Mouse (Mus musculus): Measurements from ENCODE around the gene Dhx34. TPM values are rescaled to one million over a fixed set of nuclear protein-coding genes. Genes with fewer than 3 reads are reported as not detected.

Dhx34 gene
- total RNA-seq, 2 experiments from 2014 or later, result 11.8 to 14.2 TPM

- no peak for DNase-seq
Observed at GRCm38 (mm10) chr7:16210862-16211365, 10.9 kb downstream of the Dhx34 start.

DNA sequence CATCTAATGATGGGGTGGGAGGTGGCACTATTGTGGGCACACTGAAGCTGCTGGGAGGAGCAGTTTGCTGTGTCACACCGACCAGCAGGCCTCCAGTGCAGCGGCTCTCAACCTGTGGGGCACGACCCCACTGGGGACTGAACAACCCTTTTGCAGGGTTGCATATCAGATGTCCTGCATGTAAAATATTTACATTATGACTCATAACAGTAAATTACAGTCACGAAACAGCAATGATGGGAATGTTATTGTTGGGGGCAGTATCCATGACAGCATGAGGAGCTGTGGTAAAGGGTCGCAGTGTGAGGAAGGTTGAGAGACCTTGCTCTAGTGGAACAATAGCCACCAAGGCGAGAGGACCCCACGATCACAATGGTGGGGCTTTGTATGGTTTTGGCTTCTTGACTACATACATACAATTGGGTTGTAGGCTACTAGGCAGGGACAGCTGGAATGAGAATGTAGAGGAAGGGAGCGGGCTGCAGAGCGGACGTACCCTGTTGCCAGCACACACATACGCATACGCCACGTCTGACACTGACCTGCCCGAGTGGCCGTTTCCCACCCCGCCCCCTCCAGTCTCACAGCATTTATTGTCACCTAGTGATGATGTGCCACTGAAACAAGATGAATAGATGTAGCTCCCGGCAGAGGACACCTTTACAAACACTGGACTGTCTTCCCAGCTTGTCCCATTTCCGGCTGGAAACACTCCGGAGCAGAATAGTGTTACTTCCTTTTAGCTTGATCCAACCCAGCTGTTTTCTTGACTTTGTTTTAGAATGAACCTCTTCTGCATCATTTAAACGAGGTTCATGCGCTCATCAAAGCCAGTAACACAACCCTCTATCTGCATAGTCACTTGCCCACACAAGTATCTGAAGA, 12.8 kb downstream of the Dhx34 start:
- no peak for DNase-seq

DNA sequence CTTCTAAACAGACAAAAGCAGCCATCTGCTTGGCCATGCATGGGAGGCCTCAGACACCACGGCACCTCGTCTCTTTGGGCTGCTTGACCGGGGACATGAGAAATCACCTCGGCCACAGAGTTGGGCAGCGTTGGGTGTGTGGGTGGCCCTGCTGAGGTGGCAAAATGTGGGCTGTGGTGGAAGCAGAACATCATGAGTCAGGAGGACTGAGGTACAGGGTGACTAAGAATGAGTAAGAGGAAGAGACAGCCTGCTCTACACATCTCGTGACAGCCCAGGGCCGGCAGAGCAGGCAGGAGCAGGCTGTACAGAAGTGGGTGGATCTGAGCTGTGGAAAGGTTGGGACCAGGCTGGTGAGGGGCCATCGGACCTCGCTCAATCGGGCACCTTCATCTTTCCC, 14.3 kb downstream of the Dhx34 start:
- DNase-seq, result peak; percentile 63 to 67

GRCm38 (mm10) chr7:16207076-16207475, 14.8 kb downstream of the Dhx34 start:
- DNase-seq, result peak in 1 of 2 experiments; percentile 17

DNA sequence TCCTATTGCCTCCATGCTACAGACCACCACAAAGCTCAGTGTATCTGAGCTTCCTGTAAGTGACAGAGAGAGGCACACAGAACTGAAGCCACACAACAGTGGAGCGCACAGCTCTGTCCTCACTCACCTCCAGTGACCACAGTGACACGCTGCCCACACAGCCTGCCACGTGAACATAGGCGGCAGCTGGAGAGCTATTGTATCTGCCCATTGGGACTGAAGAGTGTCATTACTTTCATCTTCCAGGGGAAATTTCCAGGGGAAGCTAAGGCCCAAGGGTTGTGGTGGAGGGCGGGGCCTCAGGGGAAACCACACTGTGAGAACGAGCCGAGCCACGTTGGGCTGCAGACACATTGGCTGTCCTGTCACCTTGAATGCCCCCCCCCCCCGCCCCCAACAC, 17.0 kb downstream of the Dhx34 start:
- DNase-seq, result no peak

DNA sequence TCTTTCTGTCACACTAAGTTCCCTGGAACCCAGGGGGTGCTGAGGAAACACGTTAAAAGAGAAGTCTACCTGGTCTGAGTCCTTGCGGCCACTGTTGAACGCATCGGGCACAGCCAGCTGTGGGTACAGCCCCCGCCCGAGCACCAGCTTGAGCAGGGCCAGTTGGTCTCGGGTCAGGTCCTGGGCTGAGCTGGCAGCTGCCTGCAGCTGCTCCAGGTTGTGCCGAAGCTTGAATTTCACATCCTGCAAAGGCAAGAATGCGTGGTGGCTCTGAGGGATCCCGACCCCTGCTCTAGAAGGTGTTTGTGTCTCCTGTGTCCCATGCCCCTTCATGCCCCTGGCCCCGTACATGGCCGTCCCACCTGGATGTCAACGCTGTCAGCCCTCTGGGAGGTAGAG, 18.3 kb downstream of the Dhx34 start:
- no peak for DNase-seq

GRCm38 (mm10) chr7:16202756-16203504, 18.9 kb downstream of the Dhx34 start:
- peak in 1 of 2 experiments; percentile 18 for DNase-seq

GRCm38 (mm10) chr7:16201136-16201535, 20.7 kb downstream of the Dhx34 start:
- DNase-seq, result no peak

GRCm38 (mm10) chr7:16198540-16198939, 23.3 kb downstream of the Dhx34 start:
- DNase-seq, result no peak

- DNase-seq, result no peak
Observed at GRCm38 (mm10) chr7:16197166-16197565, 24.7 kb downstream of the Dhx34 start.

DNA sequence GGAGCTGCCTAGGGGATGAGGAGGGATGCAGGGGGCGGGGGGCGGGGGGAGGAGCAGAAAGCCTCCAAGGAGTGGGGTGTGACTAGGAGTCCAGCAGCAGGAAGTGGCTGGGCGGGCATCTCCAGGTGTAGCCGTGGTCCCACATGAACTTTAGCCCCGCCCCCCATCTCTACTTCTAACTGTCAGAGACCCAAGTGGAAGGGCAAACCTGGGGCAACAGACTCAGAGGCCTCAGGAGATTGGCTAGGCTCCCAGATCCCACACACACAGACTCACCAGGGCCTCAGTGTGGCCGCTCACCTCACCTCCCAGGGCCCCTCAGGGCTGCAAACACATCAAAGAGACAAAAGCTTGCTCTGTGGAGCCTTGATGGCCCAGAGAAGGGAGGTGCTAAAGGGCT, 25.2 kb downstream of the Dhx34 start:
- no peak for DNase-seq

- no peak for DNase-seq
Observed at GRCm38 (mm10) chr7:16193702-16194101, 28.1 kb downstream of the Dhx34 start.

DNA sequence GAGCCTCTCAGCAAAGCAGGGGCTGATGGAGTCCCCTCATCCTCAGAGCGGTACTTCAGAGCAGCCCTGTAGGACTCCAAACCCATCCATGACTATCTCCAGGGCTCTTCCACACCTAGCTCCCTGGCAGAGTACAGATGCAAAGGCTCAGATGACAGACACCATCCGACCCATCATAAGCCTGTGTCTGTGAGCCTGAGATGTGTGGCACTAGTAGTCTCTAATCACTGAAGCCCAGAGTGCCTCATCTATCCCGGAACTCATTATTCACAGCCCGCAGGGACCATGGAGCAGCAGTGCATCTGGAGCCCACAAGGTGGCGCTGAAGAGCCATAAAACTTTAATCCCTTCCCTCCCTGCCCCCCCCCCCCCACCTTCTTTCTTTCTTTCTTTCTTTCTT, 29.5 kb downstream of the Dhx34 start:
- peak; percentile 70 to 84 for DNase-seq

DNA sequence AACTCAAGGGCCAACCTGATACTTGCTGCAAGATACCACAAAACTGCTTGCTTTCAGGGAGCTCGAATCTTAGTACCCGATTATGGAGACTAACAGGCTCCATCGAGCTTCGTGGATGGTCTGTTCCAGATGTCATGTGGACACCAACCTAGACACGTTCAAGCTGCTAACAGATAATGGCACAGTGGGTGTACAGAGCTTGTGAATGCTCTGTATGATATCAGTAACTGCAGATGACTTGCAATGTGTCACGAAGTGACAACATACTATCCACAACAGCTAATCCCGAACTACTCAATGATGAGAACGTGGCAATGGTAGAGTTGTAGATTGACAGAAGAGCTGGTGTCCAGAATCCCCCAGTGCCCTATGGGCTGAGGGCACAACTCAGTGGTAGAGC, 34.3 kb downstream of the Dhx34 start:
- no peak for DNase-seq

DNA sequence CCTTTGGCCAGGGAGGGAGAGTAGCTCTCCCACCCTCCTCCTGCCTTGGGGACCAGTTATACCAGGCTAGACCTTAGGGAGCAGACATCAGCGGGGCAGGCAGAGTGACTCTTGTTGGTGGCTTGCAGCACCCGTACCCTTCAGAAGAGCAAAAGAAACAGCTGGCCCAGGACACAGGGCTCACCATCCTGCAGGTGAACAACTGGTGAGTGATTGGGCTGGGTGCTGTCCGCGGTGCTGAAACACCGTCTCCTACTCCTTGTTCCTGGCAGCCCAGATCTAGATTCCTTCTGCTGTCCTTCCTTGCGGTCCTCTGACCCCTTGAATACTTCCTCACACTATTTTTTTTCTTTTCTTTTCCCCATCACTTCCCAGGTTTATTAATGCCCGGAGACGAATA, 38.2 kb downstream of the Dhx34 start:
- peak; percentile 63 to 76 for DNase-seq

DNA sequence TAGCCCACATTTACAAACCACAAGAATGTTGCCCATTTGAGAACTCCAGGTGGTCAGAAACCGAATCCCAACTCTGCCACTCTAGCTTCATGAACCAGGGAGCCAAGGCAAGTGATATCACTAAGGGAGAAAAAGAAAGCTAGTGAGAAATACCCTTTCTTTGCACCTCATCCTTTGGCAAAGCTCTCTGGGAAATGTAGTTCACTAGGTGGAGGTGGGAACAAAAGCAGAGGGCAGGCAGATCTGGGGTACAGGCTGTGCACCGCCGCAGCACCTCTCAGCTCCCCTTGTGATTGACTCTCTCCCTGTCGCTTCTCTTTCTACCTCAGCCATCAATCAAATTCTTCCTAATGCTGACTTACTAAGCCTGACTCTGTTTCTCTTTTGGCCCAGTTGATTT, 43.7 kb downstream of the Dhx34 start:
- DNase-seq, result no peak

DNA sequence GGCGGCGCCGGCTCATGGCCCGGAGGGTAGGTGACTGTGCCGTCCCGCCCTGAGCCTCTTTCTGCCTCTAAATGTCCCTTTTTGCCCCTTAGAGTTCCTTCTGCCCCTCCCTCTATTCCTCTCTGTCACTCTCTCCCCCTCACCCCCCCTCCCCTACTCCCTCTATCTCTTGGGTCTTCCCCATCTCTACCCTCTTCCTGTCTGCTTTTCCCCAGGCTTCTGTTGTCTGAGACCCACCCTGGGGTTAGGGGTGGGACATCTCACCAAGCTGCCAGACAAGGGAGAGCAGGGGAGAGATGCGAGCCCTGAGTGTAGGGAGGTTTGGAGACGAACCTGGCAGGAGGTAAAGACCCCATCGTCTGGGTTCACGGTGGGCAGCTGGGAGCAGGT, 46.3 kb downstream of the Dhx34 start:
- DNase-seq, result no peak

- DNase-seq, result peak; percentile 59 to 75
Observed at GRCm38 (mm10) chr7:16174597-16175541, 47.0 kb downstream of the Dhx34 start, which contains the start of gene Meis3. TSS of gene Meis3 (plus strand) at chr7:16175090.

- no peak for DNase-seq
Observed at GRCm38 (mm10) chr7:16173146-16173545, 48.7 kb downstream of the Dhx34 start.

DNA sequence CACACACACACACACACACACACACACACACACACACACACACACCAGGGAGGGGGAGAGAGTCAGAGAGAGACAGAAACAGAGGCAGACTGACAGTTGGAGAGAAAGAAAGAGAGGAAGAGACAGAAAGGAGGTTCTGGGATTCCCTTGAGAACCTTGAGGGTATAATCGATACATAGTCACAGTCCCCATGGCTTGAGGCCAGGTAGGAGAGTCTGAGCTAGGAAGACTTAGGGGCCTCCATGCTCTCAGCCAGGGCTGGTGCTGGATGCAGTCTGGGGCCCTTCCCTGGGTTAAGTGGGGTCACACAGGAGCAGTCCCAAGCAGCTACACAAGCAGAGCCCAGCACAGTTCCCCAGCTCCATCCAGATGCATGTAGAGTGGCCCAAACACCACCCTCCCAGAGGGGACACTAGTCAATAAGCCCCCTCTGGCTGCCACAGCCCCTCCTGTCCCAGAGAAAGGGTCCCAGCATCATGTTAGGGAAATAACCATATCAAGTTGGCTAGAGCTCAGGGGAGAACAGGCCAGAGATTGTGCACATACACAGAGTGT, 49.2 kb downstream of the Dhx34 start:
- DNase-seq, result no peak

- DNase-seq, result no peak
Observed at GRCm38 (mm10) chr7:16172141-16172581, 49.7 kb downstream of the Dhx34 start.

DNA sequence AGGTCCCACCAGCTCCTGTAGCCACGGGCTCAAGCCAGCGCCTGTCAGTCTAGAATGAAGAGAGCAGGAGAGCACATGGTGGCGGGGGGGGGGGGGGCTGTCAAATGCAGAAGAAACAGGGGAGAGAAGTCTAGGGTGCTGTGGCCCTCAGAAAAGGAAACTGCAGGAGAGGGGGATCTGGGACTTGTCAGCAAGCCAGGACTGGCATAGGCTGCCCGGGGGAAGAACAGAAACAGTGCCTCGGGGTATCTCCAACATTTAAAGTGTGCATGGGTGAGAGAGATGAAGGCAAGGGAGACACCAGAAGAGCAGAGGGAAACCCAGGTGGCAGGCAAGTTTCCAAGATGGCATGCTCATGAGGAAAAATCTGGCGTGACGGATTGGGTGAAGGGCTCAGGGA, 59.8 kb downstream of the Dhx34 start:
- no peak for DNase-seq

All from adrenal gland, postnatal 36 days (tissue).